Mouse (Mus musculus) bone marrow macrophage, adult 2 months (primary cell): ENCODE measurements around the gene Ppp1r15a.

Experiments used
- CTCF ChIP-seq: IDR thresholded peaks from 2 replicates; pipeline ENCODE4 v1.5.1; 2012; ENCODE audit warnings: low read depth, mild to moderate bottlenecking, low read length, moderate library complexity
- POLR2A ChIP-seq: IDR thresholded peaks from 2 replicates; pipeline ENCODE4 v1.6.1; 2012; ENCODE audit warnings: mild to moderate bottlenecking, low read depth, low read length, borderline replicate concordance

- TF ChIP-seq POLR2A (no peak), CTCF (no peak)
Measured at GRCm38 (mm10) chr7:45519345-45520120, 6.5 kb downstream of the Ppp1r15a start.
